Mouse (Mus musculus) bone marrow, adult 2 months (tissue): ENCODE results near the gene Sgsm2. TPM values are rescaled to one million over a fixed set of nuclear protein-coding genes. Genes with fewer than 3 reads are reported as not detected.

Source experiments
- H3K27ac ChIP-seq: fragments of 200-500 bp; 2 replicates; pipeline ENCODE4 v1.5.1; 2012; ENCODE audit warnings: low read depth, mild to moderate bottlenecking, control low read depth, inconsistent platforms, low read length; ENCODE audit not compliant: control insufficient read depth, poor library complexity, insufficient read depth
- H3K4me1 ChIP-seq: fragments of 200-500 bp; 2 replicates; pipeline ENCODE4 v1.6.1; 2011; ENCODE audit warnings: low read length; ENCODE audit not compliant: control insufficient read depth, insufficient read depth
- H3K4me3 ChIP-seq: fragments of 200-500 bp; replicated peaks from 2 replicates; pipeline ENCODE3; 2011; ENCODE audit warnings: mild to moderate bottlenecking, low read depth, low read length, control low read depth; ENCODE audit not compliant: control insufficient read depth
- CTCF ChIP-seq: fragments of 200-500 bp; IDR thresholded peaks from 2 replicates; pipeline ENCODE4 v1.5.1; 2011; ENCODE audit warnings: low read length, control low read depth; ENCODE audit not compliant: control insufficient read depth, insufficient read depth
- POLR2A ChIP-seq: fragments of 200-500 bp; IDR thresholded peaks from 2 replicates; pipeline ENCODE4 v1.6.1; 2011; ENCODE audit warnings: low read depth, mild to moderate bottlenecking, control low read depth, low read length, borderline replicate concordance; ENCODE audit not compliant: control insufficient read depth
- WGBS: fragments of 180-500 bp; shearing (Covaris S2); methylation state at CpG from one replicate; pipeline ENCODE4 v1.1.7; 2018; 5-methylcytosine and 5-hydroxymethylcytosine counted together
- polyA plus RNA-seq: library from polyadenylated mRNA; stranded (reverse); fragments of >200 nt; gene quantifications from 2 replicates; pipeline ENCODE4 v1.2.4, GENCODE M21; 2011; ENCODE audit warnings: low replicate concordance; ENCODE audit not compliant: missing spikeins, insufficient read depth, insufficient read length

Sgsm2 gene
- polyA plus RNA-seq, 1 experiment = 4.8 TPM

GRCm38 (mm10) chr11:74862129-74862528 is 34.7 kb downstream of the Sgsm2 start:
- H3K27ac ChIP-seq = no peak overlapping the region
- H3K4me3 ChIP-seq = no peak overlapping the region
- WGBS = 88% methylated on average over 5 of the region's 5 CpGs
- TF ChIP-seq CTCF (no peak), POLR2A (no peak)
- no peaks in the 10 kb centered on the region for H3K4me1 ChIP-seq

- no peaks in the 10 kb centered on the region for H3K4me1 ChIP-seq
- H3K27ac ChIP-seq = no peak overlapping the region
- 91% methylated on average over 9 of the region's 9 CpGs for WGBS
- no peak for TF ChIP-seq POLR2A
- TF ChIP-seq CTCF = no peak
- H3K4me3 ChIP-seq = no peak overlapping the region
These were observed 39.1 kb downstream of the Sgsm2 start for GRCm38 (mm10) chr11:74857756-74858155.

- no peaks in the 10 kb centered on the region for H3K4me1 ChIP-seq
- no peak overlapping the region for H3K4me3 ChIP-seq
- TF ChIP-seq POLR2A (no peak), CTCF (no peak)
- 82% methylated on average over 14 of the region's 14 CpGs for WGBS
- no peak overlapping the region for H3K27ac ChIP-seq
These were observed 45.7 kb downstream of the Sgsm2 start for GRCm38 (mm10) chr11:74850998-74851661.

- no peak for TF ChIP-seq POLR2A
- peak; percentile 89 for TF ChIP-seq CTCF
- H3K4me3 ChIP-seq = no peak overlapping the region
- H3K4me1 ChIP-seq = no peaks in the 10 kb centered on the region; the same call in 1 of the 2 replicates
- no peak overlapping the region for H3K27ac ChIP-seq
- WGBS = 7% methylated on average over 13 of the region's 13 CpGs
These were observed 48.8 kb downstream of the Sgsm2 start for GRCm38 (mm10) chr11:74847919-74848521.

- no peak overlapping the region for H3K27ac ChIP-seq
- H3K4me3 ChIP-seq = no peak overlapping the region
- H3K4me1 ChIP-seq = no peaks in the 10 kb centered on the region; the same call in 1 of the 2 replicates
- TF ChIP-seq CTCF (peak; percentile 23; the same call in 1 of the 2 replicates), POLR2A (no peak)
- WGBS = 65% methylated on average over 3 of the region's 3 CpGs
These were observed 51.1 kb downstream of the Sgsm2 start for GRCm38 (mm10) chr11:74845784-74846183.

- WGBS = 77% methylated on average over 5 of the region's 5 CpGs
- H3K4me3 ChIP-seq = no peak overlapping the region
- peaks cover 3% of the 10 kb centered on the region for H3K4me1 ChIP-seq
- TF ChIP-seq CTCF = no peak
- TF ChIP-seq POLR2A = no peak
- no peak overlapping the region for H3K27ac ChIP-seq
These were observed 53.1 kb downstream of the Sgsm2 start for GRCm38 (mm10) chr11:74843761-74844160.

GRCm38 (mm10) chr11:74843435-74843714 is 53.5 kb downstream of the Sgsm2 start:
- peaks cover 3% of the 10 kb centered on the region for H3K4me1 ChIP-seq
- WGBS = 79% methylated on average over 2 of the region's 2 CpGs
- TF ChIP-seq CTCF (no peak), POLR2A (no peak)

GRCm38 (mm10) chr11:74842656-74843434 is 54.0 kb downstream of the Sgsm2 start:
- H3K4me1 ChIP-seq = peaks cover 3% of the 10 kb centered on the region
- WGBS = 89% methylated on average over 22 of the region's 22 CpGs
- H3K4me3 ChIP-seq = no peak overlapping the region
- no peak overlapping the region for H3K27ac ChIP-seq
- TF ChIP-seq CTCF = no peak
- no peak for TF ChIP-seq POLR2A

More at GRCm38 (mm10) chr11:74843435-74843714, 53.5 kb downstream of the Sgsm2 start:
- H3K4me3 ChIP-seq = no peak overlapping the region
- H3K27ac ChIP-seq = no peak overlapping the region

GRCm38 (mm10) chr11:74842045-74842444 is 54.8 kb downstream of the Sgsm2 start:
- WGBS = 83% methylated on average over 13 of the region's 13 CpGs
- peaks cover 3% of the 10 kb centered on the region for H3K4me1 ChIP-seq
- no peak for TF ChIP-seq CTCF
- no peak for TF ChIP-seq POLR2A
- H3K4me3 ChIP-seq = no peak overlapping the region
- no peak overlapping the region for H3K27ac ChIP-seq
